Mouse (Mus musculus) right cerebral cortex, postnatal 10 days (tissue): ENCODE measurements around the gene Clk2.

Experiments
- DNase-seq, 2 experiments: peaks; one replicate each; pipeline ENCODE4 v3.0.0; 2021; ENCODE audit warnings: low spot score in 2 of 2

Clk2 gene

DNA sequence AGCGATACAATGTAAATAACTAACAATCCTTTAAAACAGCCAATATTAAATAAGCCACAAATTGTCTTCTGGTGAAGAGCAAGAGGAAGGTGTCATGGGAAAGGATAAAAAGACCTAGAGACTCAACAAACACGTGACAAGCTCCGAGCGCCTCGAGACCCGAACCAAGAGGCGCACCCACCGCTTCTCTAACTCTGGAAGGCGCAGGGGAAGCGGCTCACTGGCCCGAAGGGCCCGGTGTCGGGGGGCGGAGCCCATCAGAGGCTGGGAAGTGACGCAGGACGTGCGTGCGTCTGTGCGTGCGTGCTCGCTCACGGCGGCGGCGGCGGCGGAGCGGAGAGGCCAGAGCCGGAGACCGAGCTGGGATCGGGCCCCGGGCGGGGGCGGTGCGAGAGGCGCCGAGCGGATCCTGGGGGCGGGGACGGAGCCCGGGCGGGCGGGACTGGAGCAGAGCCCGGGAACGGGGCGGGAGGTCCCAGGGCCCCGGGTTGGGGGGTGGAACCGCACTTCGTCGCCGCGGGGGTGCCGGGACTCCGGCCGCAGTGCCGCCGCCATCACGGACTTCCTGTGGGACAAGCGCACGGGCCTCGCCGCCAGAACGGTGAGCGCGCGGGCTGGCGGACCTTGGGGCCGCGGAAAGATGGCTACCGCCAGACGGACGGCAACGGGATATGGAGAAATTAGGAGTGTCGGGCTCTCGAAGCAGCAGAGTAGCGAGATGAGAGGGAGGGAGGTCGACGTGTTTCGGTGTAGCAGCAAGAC lies at the start of gene Clk2:
TSS of gene Clk2 (plus strand) at position 290 of the 762 bp plus-strand sequence.
- peak; percentile 95 to 96 for DNase-seq

DNA sequence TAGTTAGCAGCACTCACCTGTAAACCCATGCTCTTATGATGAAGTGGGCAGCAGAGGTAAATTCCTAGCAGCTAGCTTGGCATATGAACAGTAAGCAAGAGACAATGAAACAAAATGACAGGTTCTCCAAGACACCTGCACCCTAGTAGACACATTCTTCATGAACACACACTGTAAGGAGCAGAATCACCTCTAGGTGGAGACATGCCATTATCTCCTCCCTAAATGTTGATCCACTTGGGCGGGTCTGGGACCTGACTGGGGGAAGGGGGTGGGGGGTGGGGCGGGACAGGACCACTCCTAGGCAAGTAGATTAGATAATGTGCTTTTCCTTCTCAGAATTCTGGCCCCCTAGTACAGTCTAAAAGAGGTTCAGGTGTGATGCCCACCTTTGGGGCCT lies 49.1 kb upstream of the Clk2 start:
- DNase-seq = no peak

DNA sequence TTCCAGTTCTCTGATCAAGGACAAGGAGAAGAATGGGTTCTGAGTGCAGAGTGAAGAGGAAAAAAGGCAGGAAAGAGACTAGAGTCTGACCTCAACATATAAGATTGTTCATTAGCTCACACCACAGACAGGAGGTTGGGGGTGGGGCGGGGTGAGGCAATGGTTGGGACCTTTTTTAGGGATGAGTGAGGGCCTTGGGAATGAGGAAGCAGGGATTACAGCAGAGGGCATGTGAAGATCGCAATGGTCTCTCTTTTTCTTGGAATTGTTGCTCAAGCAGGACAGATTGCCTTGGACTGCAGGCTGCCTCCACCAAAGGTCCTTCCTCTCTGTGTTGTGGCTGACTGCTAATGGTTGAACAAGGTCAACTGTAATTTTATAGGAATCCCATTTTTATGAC lies 41.3 kb upstream of the Clk2 start:
- DNase-seq = no peak

DNA sequence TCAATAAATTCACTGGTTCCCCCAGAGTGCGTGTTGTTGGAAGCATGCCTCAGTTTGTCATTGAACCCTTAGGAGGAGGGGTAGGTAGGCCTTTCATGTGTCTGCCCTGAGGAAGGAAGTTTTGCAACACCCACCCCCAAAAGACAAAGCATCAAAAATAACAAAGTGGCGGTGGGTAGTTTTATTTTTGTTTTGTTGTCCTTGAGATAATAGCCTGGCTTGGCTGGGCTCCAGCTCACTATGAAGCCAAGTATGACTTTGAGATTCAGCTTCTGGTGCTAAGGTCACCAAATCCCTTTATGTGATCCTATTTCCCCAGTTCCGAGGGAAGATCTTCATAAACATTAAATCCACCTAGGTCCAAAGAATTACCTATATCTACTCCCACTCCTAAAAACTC lies 40.4 kb upstream of the Clk2 start:
- DNase-seq = no peak

DNA sequence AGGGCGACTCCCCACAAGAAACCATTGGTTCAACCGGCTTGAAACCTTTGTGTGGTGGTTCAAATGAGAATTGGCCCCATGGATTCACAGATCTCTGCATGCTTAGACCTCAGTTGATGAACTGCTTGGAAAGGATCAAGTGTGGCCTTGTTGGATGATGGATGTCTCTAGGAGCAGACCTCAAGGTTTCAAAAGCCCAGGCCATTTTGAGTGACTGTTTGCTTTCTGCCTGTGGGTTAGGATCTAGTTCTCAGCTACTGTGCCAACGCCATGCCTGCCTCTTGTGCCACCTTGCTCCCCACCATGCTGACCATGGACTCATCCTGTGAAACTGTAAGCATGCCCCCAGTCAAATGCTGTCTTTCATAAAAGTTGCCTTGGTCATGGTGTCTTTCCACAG lies 38.6 kb upstream of the Clk2 start:
- DNase-seq = no peak

DNA sequence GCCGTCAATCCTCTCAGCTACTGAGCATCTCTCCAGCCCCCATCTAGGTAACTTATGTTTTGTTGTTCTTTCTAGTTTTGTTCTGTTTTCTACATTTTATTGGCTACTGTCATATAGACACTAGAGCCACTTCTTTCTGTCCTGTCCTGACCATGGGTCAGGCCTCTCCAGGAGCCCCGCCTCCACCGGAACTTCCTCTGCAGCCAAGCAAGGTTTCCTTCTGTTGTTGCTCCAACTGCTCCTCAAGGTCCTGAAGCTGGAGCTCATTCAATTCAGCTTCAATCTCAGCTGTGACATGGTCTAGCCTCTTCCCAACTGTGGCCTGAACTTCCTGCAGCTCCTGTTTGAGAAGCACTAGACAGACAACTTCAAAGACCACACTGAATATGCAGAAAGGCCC lies 34.7 kb upstream of the Clk2 start:
- no peak for DNase-seq

DNA sequence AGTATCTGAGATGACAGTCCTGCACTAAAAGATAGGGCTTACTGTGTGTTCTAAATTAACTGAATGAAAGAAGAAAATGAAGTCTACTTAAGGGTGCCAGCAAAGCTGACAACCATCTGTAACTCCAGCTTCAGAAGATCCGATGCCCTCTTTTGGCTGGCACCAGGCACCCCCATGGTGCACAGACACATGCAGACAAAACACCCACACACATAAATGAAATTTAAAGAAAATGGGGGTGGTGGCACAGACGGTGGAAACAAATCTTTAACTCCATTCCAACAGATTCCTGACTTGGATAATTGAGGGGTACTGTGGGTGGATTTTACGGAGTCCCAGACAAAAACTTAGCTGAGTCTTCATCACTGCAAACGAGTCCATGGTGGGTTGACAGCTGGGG lies 32.8 kb upstream of the Clk2 start:
- DNase-seq = peak; percentile 71 to 86

DNA sequence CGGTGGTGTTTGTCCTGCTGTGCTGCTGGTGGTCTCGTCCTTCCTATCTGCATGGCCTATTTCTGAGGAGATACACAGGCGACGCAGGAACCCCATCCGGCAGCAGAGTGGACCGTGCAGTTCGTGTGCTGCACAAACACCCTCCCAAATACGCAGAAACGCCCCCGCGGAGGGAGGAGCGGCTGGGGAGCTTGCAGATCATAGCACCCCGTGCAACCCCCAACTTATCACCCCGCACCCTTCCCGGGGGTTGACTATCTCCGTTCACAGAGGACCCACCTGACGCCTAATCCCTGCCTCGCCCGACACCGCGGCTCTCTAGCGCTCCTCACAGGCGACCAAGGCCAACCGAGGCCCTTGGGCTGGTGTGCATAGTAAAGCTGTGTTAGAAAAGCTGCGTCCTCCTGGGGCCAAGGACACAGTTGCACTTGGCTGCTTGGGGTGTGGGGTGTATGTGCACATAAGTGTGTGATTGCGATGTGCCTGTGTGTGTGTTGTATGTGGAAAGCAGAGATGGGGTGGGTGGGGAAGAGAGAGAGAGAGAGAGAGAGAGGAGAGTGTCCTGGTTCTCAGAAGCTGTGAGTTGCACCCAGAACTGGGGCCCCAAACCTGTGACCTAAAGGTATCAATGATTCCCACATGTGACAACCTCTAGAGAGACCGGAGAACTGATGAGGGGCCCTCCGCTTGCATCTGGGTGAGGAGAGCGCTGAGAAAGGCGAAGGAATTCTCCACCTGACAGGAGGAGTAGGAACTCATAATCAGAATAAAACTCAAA lies 32.1 kb upstream of the Clk2 start:
- peak; percentile 54 to 56 for DNase-seq

DNA sequence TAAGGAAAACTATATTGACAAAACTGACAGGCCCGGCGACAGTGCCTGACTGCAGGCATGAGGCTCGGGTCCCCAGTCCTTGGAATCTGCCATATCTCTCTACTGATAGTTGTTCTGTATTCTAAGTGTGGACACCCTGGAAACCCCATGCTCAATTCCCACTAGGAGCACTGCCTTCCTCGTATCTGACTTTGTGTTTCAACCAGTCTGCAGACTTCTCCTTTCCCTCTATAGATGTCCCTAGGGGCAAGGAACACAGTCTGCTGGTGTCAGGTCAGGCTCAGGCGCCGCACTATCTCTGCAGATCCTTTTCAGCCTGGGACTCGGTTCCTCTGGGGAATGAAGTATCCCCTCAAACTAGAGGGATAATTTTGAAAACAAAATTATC lies 31.5 kb upstream of the Clk2 start:
- DNase-seq = no peak

DNA sequence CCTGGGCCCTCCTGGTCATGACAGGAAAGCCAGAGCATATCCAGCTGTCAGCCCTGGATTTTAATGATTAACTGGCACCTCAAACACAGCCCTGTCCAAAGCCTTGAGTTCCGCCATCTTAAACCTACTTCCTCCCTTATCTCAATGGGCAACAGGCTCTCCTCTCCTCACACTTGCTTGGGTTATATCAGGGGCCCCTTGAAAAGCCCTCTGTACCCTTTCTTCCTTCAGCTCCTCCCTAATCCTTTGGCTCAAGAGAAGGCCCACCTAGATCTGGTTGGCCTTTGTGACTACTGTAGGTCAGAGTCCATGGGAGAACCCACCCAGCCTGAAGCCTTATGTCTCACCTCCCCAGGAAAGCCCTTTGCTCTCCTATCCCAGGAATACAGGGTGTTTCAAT lies 30.8 kb upstream of the Clk2 start:
- DNase-seq = no peak

DNA sequence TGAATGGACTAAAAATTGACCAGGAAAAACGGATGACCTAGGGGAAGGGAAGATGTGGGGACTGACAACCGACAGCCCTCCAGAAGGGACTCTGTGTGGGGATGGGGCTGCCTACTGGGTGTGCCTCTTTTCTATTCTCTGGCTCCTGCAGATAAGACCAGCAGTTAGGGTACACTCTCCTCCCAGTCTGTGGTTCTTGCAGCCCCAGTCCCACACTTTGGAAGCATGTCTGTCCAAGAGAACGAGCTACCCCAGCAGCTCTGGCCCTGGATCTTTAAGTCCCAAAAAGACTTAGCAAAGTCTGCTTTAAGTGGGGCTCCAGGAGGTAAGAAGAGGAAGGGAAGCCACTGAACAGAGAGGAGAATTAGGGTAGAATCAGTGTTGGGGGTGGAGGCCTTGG lies 28.6 kb upstream of the Clk2 start, which contains the start of gene Pklr:
TSS of gene Pklr (plus strand) at position 185 of the 400 bp plus-strand sequence.
- no peak for DNase-seq

DNA sequence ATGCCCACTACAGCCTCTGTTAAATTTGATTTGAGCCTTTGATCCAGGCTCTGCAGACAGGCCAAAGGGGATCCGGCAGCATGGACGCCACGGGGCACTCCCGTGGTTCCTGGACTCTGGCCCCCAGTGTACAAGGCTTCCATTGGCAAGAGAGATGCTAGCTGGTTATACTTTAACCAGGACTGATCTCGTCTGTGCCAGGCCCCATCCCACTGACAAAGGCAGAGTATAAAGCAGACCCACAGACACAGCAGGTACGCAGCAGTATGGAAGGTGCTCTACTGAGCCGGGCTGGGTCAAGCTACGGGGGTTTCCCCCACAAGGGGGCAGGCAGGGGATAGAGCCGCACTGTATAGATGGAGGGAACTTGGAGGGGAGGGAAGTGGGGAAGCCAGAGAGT lies 28.2 kb upstream of the Clk2 start:
- DNase-seq = no peak

DNA sequence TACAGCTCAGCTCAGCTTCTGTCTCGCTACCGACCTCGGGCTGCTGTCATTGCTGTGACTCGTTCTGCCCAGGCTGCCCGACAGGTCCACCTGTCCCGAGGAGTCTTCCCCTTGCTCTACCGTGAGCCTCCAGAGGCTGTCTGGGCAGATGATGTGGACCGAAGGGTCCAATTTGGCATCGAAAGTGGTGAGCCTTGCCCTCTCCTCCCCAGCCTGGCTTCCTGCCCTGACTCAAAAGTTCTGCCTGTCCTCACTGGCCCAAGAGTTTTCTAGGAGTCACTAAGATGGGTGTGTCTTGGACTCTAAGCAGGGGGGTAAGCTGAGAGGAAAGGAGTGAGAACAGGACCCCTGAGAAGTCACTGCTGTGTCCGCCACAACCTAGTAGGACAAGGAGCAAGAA lies 19.8 kb upstream of the Clk2 start:
- DNase-seq = no peak

DNA sequence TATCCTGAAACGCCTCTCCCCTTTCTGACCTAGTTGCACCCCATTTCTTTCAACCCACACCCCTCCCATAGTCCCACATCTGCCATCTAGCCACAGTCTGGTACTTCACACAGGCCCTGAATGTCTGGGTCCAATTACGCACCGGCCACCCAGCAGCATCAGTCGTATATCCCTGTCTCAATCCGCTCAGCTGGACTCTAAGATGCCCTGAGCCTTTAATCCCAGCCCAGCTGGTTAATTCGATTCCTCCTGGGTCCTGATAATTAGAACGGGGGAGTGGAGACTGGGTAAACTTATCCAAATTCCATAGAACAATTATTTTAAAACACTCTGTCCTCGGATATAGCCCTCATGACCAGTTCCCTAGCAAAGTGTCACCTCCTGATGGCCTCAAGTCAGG lies 19.0 kb upstream of the Clk2 start:
- no peak for DNase-seq

DNA sequence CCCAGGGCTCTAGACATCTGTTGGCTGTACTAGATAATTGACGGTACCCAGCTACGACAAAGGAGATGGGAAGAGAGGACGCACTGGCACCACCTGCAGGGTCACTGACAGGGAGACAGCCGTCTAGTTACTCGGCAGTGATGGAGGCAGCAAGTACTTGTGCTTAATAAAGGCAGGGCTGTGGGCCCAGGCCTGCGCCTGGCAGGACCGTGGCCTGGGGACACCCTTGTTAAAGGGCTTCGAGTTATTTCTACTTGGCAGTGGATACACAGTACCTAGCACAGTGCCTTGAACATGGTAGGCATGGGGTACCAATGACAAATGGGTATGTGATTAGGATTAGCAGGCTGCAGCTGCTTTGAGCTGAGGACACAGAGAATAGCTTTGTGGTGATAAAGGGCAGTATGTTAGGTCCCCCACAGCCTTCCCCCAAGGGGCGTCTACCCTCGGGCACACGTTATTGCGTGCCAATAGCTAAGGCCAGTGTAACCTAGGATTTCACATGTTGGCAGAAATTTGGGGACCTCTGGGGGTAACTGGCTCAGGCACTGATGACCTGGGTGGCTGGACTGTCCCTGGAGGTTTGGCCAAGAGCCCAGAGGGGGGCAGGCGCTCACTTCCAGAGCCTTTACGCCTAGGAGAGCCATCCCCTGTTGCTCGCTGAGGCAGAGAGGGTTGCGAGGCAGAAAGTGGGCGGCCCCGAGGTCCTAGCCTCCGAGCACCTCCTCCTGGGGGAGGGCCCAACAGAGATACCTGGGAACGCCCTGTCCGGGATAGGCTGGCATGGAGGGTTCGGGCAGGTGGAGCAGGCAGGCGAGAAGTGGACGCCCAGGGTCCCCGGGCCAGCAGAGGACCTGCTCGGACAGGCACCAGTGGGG lies 17.3 kb upstream of the Clk2 start:
- DNase-seq = no peak

DNA sequence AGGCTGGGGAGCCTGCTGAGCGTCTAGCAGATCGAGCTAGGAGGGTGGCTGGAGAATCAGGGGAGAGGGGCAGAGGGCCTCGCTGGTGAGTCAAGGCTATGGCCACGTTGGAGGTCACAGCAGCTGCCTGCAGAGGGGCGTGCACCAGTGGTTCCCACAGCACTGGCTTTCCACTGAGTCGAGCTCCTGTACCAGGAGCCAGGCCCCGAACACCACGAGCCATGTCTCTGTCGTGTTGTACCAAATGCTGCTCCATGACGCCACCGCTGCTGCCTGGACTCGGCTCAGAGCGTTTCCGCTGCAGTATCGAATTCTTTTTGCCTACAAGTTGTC lies 16.6 kb upstream of the Clk2 start:
- no peak for DNase-seq

DNA sequence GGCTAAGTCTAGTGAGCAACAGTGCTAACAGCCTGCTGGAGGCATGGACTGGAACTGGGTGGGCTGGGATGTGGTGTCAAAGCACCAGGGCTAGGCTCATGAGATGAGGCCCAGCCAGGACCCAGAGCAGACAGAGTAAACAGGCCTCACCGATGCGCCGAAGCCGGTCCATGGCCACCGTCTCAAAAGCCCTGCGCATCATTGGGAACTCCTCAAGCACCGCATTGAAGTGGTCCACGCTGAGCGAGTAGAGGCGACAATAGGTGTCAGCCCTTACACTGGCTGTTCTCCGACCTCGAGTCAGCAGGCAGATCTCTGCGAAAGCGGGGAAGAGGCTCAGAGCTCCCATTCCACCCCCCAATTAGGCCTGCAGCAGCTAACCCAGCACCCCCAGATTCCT lies 16.0 kb upstream of the Clk2 start:
- DNase-seq = no peak

DNA sequence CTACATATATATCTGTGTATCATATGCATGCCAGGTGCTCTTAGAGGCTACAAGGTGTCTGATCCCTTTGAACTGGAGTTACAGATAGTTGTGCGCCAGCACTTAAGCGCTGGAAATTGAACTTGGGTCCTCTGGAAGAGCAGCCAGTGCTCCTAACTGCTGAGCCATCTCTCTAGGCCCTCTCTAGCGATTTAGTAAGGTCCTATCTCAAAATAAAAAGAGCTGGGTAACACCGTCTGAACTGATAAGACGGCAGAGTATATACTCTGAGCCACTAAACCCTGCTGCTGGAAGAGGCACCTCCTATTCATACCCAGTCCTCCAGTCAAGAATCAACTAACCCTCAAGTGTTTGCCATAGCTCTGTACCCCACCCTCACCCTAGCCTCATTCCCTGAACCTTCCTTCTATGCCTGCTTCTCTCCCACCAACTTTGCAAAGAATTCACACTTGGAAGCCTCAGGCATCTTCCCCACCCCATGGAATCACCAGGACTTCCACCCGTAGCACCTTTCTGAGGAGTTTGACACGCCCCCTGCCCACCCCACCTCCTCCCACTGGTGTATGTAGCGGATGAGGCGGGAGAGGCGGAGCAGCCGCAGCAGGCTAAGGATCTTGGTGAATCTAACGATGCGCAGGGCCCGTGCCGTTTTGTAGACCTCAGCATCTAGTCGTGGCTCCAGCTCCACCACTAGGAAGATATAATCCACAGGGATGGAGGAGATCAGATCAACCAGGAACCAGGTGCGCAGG lies 12.3 kb upstream of the Clk2 start:
- DNase-seq = no peak

DNA sequence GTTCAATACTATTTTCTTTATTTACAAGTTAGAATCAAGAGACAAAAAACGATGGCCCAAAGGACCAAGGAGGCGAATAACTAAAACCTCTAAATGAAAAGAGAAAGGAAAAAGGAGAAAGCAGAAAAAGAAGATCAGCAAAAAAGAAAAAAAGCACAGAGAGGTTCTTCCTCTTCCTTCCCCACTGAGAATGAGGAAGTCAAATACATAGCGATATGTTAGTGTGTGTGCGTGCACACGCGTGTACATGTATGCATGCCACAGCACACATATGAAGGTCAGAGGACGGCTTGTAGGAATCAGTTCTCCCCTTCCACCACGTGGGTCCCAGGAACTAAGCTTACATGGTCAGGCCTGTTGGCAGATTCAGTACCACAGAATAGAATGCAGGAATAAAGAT lies 7.6 kb upstream of the Clk2 start:
- DNase-seq = no peak

DNA sequence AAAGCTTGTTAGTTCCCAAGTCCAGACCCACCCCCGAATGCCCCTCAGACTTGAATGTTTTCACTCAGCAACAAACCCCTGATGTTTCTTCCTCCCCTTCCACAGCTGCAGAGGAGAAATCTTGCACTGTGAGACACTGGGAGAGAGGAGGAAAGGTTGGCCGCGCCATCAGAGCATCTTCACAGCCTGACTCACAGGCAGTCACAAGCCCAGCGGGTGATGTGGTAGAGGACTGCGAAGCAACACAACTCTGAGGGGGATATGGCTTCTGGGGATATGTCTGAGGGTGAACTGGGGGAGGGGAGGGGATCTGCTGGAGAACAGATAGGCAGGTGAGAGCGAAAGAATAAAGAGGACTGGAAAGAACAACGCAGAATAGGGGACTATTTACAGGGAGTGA lies 5.9 kb upstream of the Clk2 start:
- DNase-seq = no peak

DNA sequence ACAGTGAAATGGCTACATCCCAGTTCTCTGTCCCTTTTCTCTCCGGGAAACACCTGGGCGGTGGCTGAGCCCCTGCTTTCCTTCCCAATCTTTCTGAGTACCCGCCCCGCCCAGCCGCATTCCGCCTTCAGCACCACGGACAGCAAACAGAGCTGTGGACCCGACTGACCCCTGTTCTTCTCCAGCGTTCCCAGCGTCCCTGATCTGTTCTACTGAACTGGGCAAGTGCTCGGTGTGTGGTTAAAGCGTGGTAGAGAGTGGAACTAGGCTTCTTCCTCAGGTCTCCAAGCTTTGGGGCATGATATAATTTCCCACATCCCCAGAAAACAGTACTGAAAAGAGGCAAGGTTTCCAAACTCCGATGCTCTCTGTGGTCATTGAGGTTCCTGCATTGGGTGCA lies 5.4 kb upstream of the Clk2 start:
- DNase-seq = no peak
